Mouse (Mus musculus) lung, postnatal 4 days (tissue): ENCODE data around the gene Usp18.

ENCODE experiments used
- DNase-seq, 2 experiments: peaks; one replicate each; pipeline ENCODE4 v3.0.0; 2021

The Usp18 gene

GRCm38 (mm10) chr6:121226043-121226442, 19.7 kb upstream of the Usp18 start:
- no peak for DNase-seq

DNA sequence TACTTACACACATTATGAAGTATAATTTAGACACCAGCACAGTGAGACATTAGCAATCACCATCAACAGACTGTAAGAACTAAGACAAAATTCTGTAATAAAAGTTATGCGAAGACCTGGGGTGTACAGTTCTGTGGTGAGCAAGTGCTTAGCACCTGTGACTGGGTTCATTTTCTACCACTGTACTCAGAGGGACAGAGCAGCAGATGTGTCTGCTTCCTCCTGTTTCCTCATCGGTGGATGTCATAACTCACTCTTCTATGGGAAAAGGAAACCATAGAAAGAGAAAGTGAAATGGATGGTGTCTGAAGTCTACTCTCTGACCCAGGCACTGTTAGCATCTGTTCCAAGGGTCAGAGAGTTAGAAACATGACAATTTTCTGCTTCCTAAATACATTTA, 19.0 kb upstream of the Usp18 start:
- no peak for DNase-seq

DNA sequence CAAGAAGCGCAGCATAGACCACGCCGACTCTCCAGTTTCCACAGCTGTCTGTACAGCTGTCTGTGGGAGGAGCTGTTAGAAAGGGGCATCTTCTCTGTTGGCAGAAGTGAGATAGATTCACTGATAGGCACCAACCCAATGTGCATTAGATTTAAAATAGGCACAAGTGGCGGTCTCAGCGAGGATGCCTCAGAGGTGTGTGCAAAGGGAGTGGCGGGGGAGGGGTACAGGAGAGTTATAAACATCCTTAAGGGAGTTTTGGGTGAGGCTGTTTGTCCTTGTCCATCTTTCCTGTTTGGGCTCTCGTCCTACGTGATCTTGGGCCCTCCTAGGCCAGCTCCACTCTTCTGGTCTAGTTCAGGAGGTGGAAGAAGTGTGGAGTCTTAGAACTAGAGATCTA, 17.3 kb upstream of the Usp18 start:
- no peak for DNase-seq

- no peak for DNase-seq
These were observed 13.1 kb upstream of the Usp18 start for GRCm38 (mm10) chr6:121232652-121233051.

DNA sequence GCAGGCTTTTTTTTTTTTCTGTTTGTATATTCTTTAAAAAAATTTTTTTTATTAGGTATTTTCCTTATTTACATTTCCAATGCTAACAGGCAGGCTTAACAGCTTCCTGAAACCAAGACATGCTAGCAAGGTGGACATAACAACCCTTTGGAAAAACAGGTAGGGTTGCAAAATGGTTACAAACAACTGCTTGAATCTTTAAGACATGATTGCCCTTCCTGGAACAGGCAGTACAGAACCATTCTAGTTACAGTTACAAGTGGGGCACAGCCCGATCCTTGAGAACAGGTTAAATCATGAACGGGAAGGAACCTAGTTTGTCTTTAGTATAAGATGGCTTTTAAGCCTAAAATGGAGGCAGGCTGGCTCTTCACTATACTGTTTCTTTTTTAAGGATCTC, 9.3 kb upstream of the Usp18 start:
- DNase-seq: no peak

GRCm38 (mm10) chr6:121238209-121238608, 7.5 kb upstream of the Usp18 start:
- no peak for DNase-seq

GRCm38 (mm10) chr6:121241780-121242179, 3.9 kb upstream of the Usp18 start:
- DNase-seq: no peak

- no peak for DNase-seq
These were observed 2.5 kb upstream of the Usp18 start for GRCm38 (mm10) chr6:121243161-121243560.

GRCm38 (mm10) chr6:121246037-121246361, 293 bp downstream of the Usp18 start:
- no peak for DNase-seq

- no peak for DNase-seq
These were observed 4.7 kb downstream of the Usp18 start for GRCm38 (mm10) chr6:121250406-121250805.

DNA sequence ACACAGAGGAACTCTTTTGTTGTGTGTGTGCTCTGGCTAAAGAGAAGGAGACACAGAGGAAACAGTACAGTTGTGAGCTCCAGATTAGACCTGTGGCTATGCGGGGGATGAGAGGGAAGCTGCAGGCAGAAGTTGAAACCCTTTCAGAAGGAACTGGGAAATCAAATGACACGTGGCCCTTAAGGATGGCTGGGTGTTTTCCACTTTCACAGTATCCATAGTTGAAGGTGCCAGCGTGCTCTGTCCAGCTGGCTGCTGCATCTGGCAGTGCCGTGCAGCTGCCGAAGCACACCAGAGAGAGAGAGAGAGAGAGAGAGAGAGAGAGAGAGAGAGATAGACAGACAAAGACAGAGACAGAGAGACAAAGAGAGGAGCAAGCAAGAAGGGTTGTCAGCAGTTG, 5.5 kb downstream of the Usp18 start:
- no peak for DNase-seq

DNA sequence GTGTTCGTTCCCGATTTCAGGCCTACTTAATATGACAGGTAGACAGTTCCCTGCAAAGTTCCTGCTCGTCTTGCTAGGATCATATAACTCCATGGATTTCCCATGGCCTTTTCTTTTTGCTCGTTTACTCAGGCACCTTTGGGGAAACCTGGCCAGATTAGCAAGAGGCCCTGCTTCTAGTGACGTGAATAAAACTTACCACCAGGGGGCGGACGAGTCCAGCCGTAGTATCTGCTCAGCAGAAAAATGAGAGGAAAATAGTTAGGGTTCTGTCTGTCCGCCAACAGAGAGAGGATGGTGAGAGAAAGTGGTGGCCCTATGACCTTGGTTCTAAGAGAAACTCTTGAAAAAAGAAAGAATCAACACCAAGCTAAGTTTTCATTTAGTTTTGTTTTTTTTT, 14.8 kb downstream of the Usp18 start:
- peak; percentile 36 to 80 for DNase-seq

DNA sequence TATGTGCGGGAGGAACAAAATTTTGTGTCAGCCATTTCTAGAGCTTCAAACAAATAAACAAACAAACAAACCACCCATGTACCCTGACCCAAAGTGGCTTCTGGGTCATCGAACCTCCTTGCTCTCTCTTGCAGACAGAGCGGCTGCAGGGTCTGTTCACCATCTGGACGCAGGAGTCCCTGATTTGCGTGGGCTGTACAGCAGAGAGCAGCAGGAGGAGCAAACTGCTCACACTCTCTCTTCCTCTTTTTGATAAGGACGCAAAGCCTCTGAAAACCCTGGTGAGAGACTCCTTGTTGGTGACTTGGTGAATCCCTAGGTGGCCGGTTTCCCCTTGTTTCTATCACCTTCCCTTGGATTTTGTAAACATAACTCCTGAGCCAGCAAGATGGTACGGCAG, 15.5 kb downstream of the Usp18 start:
- DNase-seq: no peak

DNA sequence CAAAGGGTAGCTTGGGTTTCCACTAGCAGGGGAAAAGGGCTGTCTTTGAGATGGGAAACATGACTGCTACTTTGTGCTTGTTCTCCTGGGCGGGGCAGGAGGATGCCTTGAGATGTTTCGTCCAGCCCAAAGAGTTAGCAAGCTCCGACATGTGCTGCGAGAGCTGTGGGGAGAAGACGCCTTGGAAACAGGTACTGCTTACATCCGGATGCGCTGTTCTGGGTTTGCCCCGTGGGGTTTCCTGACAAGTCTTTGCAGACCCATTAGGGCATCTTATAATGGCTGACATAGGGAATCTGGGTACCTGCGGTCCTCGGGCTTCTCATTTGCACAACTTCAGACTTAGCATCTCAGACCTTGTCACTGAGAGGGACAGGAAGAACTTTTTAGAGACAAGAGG, 16.3 kb downstream of the Usp18 start:
- DNase-seq: no peak

- no peak for DNase-seq
These were observed 16.8 kb downstream of the Usp18 start for GRCm38 (mm10) chr6:121262496-121262895.

DNA sequence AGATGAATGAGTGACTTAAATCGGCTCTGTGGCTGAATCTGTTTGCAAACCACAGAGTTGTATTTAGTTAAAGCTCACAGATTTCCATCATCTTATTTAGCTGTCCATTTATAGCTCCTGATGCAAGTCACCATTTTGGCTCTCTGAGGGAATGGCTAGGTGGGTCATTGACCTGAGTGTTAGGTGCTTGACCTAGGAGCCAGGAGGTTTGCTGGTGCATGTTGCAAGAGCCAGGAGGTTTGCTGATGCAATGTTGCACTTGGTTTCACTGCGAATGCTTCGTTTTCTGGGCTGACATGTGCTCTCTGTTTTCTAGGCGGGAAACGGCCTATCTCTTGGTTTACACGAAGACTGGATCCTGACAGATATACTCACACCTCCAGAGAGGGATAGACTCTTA, 24.4 kb downstream of the Usp18 start:
- DNase-seq: no peak

GRCm38 (mm10) chr6:121271707-121272074, 26.0 kb downstream of the Usp18 start:
- no peak for DNase-seq

GRCm38 (mm10) chr6:121272075-121272800, 26.5 kb downstream of the Usp18 start:
- DNase-seq: peak; percentile 67 to 82

GRCm38 (mm10) chr6:121274356-121274755, 28.6 kb downstream of the Usp18 start:
- peak in 1 of 2 experiments; percentile 25 for DNase-seq

GRCm38 (mm10) chr6:121284132-121284531, 38.4 kb downstream of the Usp18 start:
- no peak for DNase-seq

DNA sequence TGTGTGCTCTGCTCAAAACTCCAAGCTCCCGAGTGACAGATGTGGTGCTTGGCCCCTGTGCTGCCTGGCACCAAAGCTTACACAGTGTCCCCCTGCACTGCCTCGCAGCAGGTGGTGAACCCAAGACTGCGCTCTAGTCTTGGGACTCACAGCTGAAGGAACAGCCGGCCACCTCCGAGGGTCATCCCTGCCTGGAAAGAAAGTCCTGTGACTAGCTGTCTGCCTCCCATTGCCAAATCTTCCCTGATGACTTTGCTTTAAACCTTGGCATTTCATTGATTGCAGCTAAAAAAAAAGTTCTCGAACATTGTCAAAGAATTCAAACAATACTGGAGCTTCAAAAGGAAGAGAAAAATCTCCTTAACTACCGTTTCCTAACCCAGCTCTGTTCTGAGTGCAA, 53.6 kb downstream of the Usp18 start:
- DNase-seq: no peak

GRCm38 (mm10) chr6:121299954-121300353, 54.2 kb downstream of the Usp18 start, which contains the start of gene Slc6a13:
TSS of gene Slc6a13 (plus strand) at chr6:121300227.
- peak in 1 of 2 experiments; percentile 41 for DNase-seq

DNA sequence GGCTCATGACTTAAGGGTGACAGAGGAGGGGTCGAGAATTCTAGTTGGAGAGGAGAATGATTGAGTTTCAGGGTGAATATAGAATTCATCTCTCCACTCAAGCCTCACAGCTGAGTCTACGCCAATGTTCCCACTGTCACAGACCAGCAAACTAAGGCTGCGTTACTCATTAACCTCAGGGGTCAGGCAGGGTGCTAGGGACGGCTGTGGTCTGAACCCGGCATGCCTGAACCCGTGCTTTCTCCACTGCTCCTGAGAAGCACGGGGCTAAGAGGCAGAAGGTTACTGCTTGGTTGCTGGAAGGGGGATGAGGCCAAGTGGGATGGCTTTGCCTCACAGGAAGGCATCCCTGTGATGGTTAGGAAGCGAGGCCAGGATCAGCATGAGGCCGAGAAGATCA, 54.8 kb downstream of the Usp18 start:
- DNase-seq: no peak

- no peak for DNase-seq
These were observed 57.9 kb downstream of the Usp18 start for GRCm38 (mm10) chr6:121303466-121304220.

DNA sequence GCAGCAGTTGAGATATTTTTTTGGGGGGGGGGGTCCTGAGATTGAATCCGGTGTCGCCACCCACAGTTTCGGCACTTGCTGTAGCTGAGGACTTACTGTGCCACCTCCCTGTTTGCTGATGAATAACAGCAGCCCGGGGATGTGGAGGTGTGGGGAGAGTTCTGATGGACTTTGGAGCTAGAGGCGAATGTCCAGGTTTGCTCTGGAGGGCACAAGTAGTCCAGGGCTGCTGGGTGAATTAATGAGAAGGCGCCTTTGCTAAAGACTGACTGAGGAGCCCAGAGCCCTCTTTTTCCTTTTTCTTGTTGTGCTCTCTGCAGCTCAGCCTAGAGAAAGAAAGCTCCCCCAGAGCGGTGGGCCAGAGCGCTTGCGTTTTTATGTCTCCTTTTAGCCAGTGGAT, 58.9 kb downstream of the Usp18 start:
- no peak for DNase-seq
